Mouse (Mus musculus) liver, embryonic 11.5 days (tissue): ENCODE measurements at regions not wholly inside any gene's neighbourhood (a gene's known extent, or its start where the extent isn't known, plus 50 kb on each side); places are given as distances from the start of the nearest gene placed in this dataset.

Source experiments
- ATAC-seq: fragments of 200-750 bp; cut with Nextera tagmentation; replicated peaks from 2 replicates; pipeline ENCODE4 v1.8.0; 2017; ENCODE audit warnings: moderate number of reproducible peaks, mild to moderate bottlenecking, moderate TSS enrichment, moderate library complexity; ENCODE audit not compliant: low FRiP score
- DNase-seq: peaks from one replicate; pipeline ENCODE4 v3.0.0-alpha.2; 2017; ENCODE audit warnings: low spot score
- H3K27ac ChIP-seq: fragments of 300-500 bp; sonication (generic); 2 replicates; pipeline ENCODE4 v1.5.1; 2014; ENCODE audit warnings: mild to moderate bottlenecking, low read depth, low read length, control low read depth
- H3K27me3 ChIP-seq: fragments of 300-500 bp; sonication (generic); replicated peaks from 2 replicates; pipeline ENCODE4 v1.6.1; 2014; ENCODE audit warnings: low read length, mixed read lengths; ENCODE audit not compliant: control insufficient read depth, insufficient read depth
- H3K36me3 ChIP-seq: fragments of 300-500 bp; sonication (generic); 2 replicates; pipeline ENCODE4 v1.6.1; 2014; ENCODE audit warnings: mild to moderate bottlenecking, low read length, moderate library complexity, mixed read lengths; ENCODE audit not compliant: control insufficient read depth, insufficient read depth
- H3K4me1 ChIP-seq: fragments of 300-500 bp; sonication (generic); replicated peaks from 2 replicates; pipeline ENCODE4 v1.6.1; 2014; ENCODE audit warnings: low read length, mixed read lengths; ENCODE audit not compliant: control insufficient read depth, insufficient read depth
- H3K4me2 ChIP-seq: fragments of 300-500 bp; sonication (generic); 2 replicates; pipeline ENCODE4 v1.6.1; 2014; ENCODE audit warnings: mild to moderate bottlenecking, control low read depth, moderate library complexity
- H3K4me3 ChIP-seq: fragments of 300-500 bp; sonication (generic); 2 replicates; pipeline ENCODE4 v1.5.1; 2014; ENCODE audit warnings: low read depth, low read length, control low read depth
- H3K9ac ChIP-seq: fragments of 300-500 bp; sonication (generic); 2 replicates; pipeline ENCODE4 v1.6.1; 2014; ENCODE audit warnings: low read depth, low read length, control low read depth
- H3K9me3 ChIP-seq: fragments of 300-500 bp; sonication (generic); 2 replicates; pipeline ENCODE4 v1.6.1; 2016; ENCODE audit warnings: low read length, inconsistent platforms, mixed read lengths; ENCODE audit not compliant: control insufficient read depth
- WGBS: fragments of 180-500 bp; shearing (Covaris S2); extraction: QIAGEN DNeasy Blood & Tissue Kit; methylation state at CpG from one replicate; pipeline ENCODE4 v1.1.7; 2014; 5-methylcytosine and 5-hydroxymethylcytosine counted together

GRCm38 (mm10) chr2:46283929-46284598 lies 1166.9 kb upstream of the Zeb2 start:
- ATAC-seq (no peak), DNase-seq (no peak)
- Histone ChIP-seq H3K4me3 (no peak overlapping the region), H3K9me3 (no peaks in the 10 kb centered on the region), H3K36me3 (no peaks in the 10 kb centered on the region), H3K27me3 (no peaks in the 10 kb centered on the region), H3K4me1 (no peaks in the 10 kb centered on the region), H3K27ac (no peak overlapping the region), H3K4me2 (no peak overlapping the region), H3K9ac (no peak overlapping the region)
- 78% methylated on average over 5 of the region's 5 CpGs for WGBS

- no peak overlapping the region for H3K4me2 ChIP-seq
- H3K9ac ChIP-seq = no peak overlapping the region
- H3K36me3 ChIP-seq = no peaks in the 10 kb centered on the region
- H3K27me3 ChIP-seq = no peaks in the 10 kb centered on the region
- no peaks in the 10 kb centered on the region for H3K4me1 ChIP-seq
- H3K4me3 ChIP-seq = no peak overlapping the region
- H3K9me3 ChIP-seq = no peaks in the 10 kb centered on the region
- DNase-seq (no peak), ATAC-seq (no peak)
- H3K27ac ChIP-seq = no peak overlapping the region
- 66% methylated on average over 2 of the region's 2 CpGs for WGBS
These were observed 1163.6 kb upstream of the Zeb2 start for GRCm38 (mm10) chr2:46280822-46281221.

GRCm38 (mm10) chr2:46261618-46262017 lies 1144.4 kb upstream of the Zeb2 start:
- Histone ChIP-seq H3K9ac (no peak overlapping the region), H3K9me3 (no peaks in the 10 kb centered on the region), H3K4me3 (no peak overlapping the region), H3K36me3 (no peaks in the 10 kb centered on the region), H3K4me2 (no peak overlapping the region), H3K27ac (no peak overlapping the region), H3K4me1 (no peaks in the 10 kb centered on the region), H3K27me3 (no peaks in the 10 kb centered on the region)
- DNase-seq = no peak
- no peak for ATAC-seq
- 85% methylated on average over 1 of the region's 1 CpGs for WGBS

DNA sequence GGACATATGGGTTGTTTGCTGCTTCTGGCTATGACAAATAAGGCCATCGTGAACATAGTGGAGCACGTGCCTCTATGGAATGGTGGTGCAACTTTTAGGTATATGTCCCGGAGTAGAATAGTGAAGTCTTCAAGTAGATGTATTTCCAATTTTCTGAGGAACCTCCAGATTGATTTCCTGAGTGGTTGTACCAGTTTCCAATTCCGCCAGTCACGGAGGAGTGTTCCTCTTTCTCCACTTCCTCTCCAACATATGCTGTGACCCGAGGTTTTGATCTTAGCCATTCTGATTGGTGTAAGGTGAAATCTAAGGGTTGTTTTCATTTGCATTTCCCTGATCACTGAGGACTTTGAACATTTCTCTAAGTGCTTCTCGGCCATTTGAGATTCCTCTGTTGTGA lies 1134.4 kb upstream of the Zeb2 start:
- no peak for DNase-seq
- H3K4me2 ChIP-seq = no peak overlapping the region
- 60% methylated on average over 7 of the region's 7 CpGs for WGBS
- H3K27ac ChIP-seq = no peak overlapping the region
- H3K27me3 ChIP-seq = no peaks in the 10 kb centered on the region
- no peaks in the 10 kb centered on the region for H3K4me1 ChIP-seq
- H3K36me3 ChIP-seq = no peaks in the 10 kb centered on the region
- no peak for ATAC-seq
- no peak overlapping the region for H3K4me3 ChIP-seq
- no peak overlapping the region for H3K9ac ChIP-seq
- no peaks in the 10 kb centered on the region for H3K9me3 ChIP-seq

- Histone ChIP-seq H3K9ac (no peak overlapping the region), H3K4me1 (no peaks in the 10 kb centered on the region), H3K4me3 (no peak overlapping the region), H3K9me3 (no peaks in the 10 kb centered on the region), H3K27ac (no peak overlapping the region), H3K27me3 (no peaks in the 10 kb centered on the region), H3K36me3 (no peaks in the 10 kb centered on the region), H3K4me2 (no peak overlapping the region)
- DNase-seq (no peak), ATAC-seq (no peak)
- 49% methylated on average over 3 of the region's 3 CpGs for WGBS
These were observed 1128.5 kb upstream of the Zeb2 start for GRCm38 (mm10) chr2:46245717-46246116.

DNA sequence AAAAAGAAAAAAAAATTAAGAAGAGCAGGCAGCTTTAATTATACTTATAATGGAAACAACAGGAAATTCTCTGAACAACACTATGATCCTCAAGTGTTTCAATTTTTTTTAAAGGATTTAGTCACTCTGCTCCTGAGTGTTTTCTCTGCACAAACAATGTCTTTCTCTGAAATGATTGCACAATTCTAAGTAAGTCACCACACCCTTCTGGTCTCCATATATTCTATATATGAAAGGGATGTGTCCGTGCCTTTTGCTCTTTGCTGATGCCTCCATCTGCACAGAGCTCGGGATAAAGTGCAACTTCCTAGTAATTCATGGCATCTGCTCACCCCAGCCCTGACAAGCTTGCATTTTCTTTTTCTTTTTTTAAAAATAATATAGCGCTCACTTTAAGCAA lies 1127.5 kb upstream of the Zeb2 start:
- ATAC-seq (no peak), DNase-seq (no peak)
- Histone ChIP-seq H3K4me2 (no peak overlapping the region), H3K9me3 (no peaks in the 10 kb centered on the region), H3K27me3 (no peaks in the 10 kb centered on the region), H3K27ac (no peak overlapping the region), H3K36me3 (no peaks in the 10 kb centered on the region), H3K4me3 (no peak overlapping the region), H3K9ac (no peak overlapping the region), H3K4me1 (no peaks in the 10 kb centered on the region)
- 83% methylated on average over 3 of the region's 3 CpGs for WGBS

DNA sequence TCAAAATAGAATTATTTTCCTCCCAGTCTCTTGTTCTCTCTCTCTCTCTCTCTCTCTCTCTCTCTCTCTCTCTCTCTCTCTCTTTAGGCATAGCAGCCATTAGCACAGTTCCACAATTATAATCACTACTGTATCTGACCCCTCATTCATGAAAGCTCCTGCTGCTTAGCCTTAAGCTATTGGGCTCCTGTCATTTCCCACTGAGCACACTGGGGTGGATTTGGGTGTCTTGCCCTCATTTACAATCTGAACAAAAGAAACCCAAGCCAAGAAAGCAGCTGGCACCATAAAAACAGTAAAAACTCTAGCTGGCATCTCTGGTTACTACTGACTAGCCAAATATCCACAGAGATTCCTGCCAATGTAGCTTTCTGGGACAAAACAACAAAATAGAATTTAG lies 1125.6 kb upstream of the Zeb2 start:
- H3K27ac ChIP-seq = no peak overlapping the region
- H3K36me3 ChIP-seq = no peaks in the 10 kb centered on the region
- H3K27me3 ChIP-seq = no peaks in the 10 kb centered on the region
- no peak for ATAC-seq
- no peak overlapping the region for H3K4me3 ChIP-seq
- no peaks in the 10 kb centered on the region for H3K4me1 ChIP-seq
- DNase-seq = no peak
- no peak overlapping the region for H3K4me2 ChIP-seq
- H3K9ac ChIP-seq = no peak overlapping the region
- H3K9me3 ChIP-seq = no peaks in the 10 kb centered on the region

DNA sequence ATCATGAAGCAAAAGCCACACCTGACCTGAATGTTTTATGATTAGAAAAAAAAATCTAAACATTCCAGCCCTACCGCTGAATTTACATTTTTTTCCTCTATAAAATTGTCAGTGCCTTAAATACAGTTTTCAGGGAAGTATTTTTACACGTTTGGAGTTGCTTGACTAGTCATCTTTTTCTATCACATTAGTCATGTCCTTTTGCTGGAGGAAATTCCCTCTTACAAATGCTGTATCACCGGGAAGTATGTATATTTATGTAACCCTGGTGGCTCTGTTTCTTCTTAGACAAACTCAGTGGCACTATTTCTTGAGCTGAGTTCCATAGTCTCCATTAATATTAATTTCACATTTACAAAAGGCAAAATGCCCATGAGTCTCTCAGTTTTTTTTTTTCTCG lies 1122.7 kb upstream of the Zeb2 start:
- WGBS = 69% methylated on average over 4 of the region's 4 CpGs

DNA sequence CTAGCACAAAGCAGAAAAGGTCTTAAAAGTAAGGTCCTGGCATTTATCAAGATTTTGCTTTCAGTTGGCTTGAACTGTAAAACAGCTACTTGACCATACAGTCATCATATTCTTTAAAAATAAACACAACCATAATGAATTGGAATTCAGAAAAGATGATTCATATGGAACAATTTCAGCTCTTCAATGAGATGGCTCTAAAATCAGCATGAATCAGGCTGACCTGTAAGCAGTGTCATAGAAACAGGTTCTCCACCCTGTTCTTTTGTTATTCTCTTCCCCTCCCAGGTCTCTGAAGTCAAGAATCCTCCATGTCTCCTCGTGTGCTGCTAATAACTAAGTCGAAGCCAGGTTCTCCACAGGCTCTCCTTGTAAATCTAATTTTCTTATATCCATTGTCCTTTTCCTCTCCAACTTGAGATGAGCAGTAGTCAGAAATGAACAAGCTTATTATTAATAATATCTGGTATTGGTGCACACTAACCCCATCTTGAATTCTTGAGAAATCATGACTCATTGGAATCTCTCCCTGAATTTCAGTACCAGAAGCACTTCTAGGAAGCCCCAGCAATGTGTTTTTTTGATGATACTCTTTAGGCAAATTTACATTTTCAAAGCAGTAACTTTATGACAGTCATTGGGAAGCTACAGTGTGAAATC lies 1113.7 kb upstream of the Zeb2 start:
- Histone ChIP-seq H3K4me3 (no peak overlapping the region), H3K4me2 (no peak overlapping the region), H3K27ac (no peak overlapping the region), H3K9me3 (no peaks in the 10 kb centered on the region), H3K27me3 (no peaks in the 10 kb centered on the region), H3K4me1 (no peaks in the 10 kb centered on the region), H3K9ac (no peak overlapping the region), H3K36me3 (no peaks in the 10 kb centered on the region)
- 80% methylated on average over 2 of the region's 2 CpGs for WGBS
- DNase-seq (no peak), ATAC-seq (no peak)

More for the DNA sequence above, 1122.7 kb upstream of the Zeb2 start:
- no peak overlapping the region for H3K4me2 ChIP-seq
- H3K36me3 ChIP-seq = no peaks in the 10 kb centered on the region
- H3K27me3 ChIP-seq = no peaks in the 10 kb centered on the region
- H3K27ac ChIP-seq = no peak overlapping the region
- no peak for DNase-seq
- H3K9me3 ChIP-seq = no peaks in the 10 kb centered on the region
- H3K9ac ChIP-seq = no peak overlapping the region
- ATAC-seq = no peak
- no peaks in the 10 kb centered on the region for H3K4me1 ChIP-seq
- no peak overlapping the region for H3K4me3 ChIP-seq
